Mouse (Mus musculus) heart, adult 11 months (tissue): ENCODE data around the gene Tmem201.
A peak's percentile ranks its signal among the peaks of the same experiment; 100 is the strongest.

Experiments used
- DNase-seq: peaks from one replicate; pipeline ENCODE4 v3.0.0; 2022

Gene Tmem201

GRCm38 (mm10) chr4:149744119-149744518, 6.3 kb upstream of the Tmem201 start:
- no peak for DNase-seq

- no peak for DNase-seq
Observed at GRCm38 (mm10) chr4:149742011-149742530, 4.2 kb upstream of the Tmem201 start.

- DNase-seq = peak; percentile 89
Observed at GRCm38 (mm10) chr4:149740301-149740700, 2.5 kb upstream of the Tmem201 start.

GRCm38 (mm10) chr4:149739478-149739877, 1.6 kb upstream of the Tmem201 start:
- no peak for DNase-seq

- peak; percentile 98 for DNase-seq
Observed at GRCm38 (mm10) chr4:149736581-149736980, 1.3 kb downstream of the Tmem201 start.

GRCm38 (mm10) chr4:149735624-149736250, 2.1 kb downstream of the Tmem201 start:
- no peak for DNase-seq

GRCm38 (mm10) chr4:149734730-149735475, 2.9 kb downstream of the Tmem201 start:
- DNase-seq = peak; percentile 95

GRCm38 (mm10) chr4:149734246-149734645, 3.6 kb downstream of the Tmem201 start:
- DNase-seq = no peak

GRCm38 (mm10) chr4:149733748-149734147, 4.1 kb downstream of the Tmem201 start:
- peak; percentile 98 for DNase-seq

- peak; percentile 98 for DNase-seq
Observed at GRCm38 (mm10) chr4:149732800-149733199, 5.0 kb downstream of the Tmem201 start.

- DNase-seq = no peak
Observed at GRCm38 (mm10) chr4:149732313-149732712, 5.5 kb downstream of the Tmem201 start.

GRCm38 (mm10) chr4:149730827-149731226, 7.0 kb downstream of the Tmem201 start:
- DNase-seq = no peak

- DNase-seq = peak; percentile 98
Observed at GRCm38 (mm10) chr4:149728810-149729209, 9.0 kb downstream of the Tmem201 start.

- DNase-seq = no peak
Observed at GRCm38 (mm10) chr4:149727636-149728035, 10.2 kb downstream of the Tmem201 start.

GRCm38 (mm10) chr4:149725661-149726350, 12.0 kb downstream of the Tmem201 start:
- DNase-seq = peak; percentile 97

- DNase-seq = no peak
Observed at GRCm38 (mm10) chr4:149724916-149725470, 12.9 kb downstream of the Tmem201 start.

- DNase-seq = peak; percentile 95
Observed at GRCm38 (mm10) chr4:149723855-149724731, 13.8 kb downstream of the Tmem201 start.

- no peak for DNase-seq
Observed at GRCm38 (mm10) chr4:149723021-149723390, 14.8 kb downstream of the Tmem201 start.

GRCm38 (mm10) chr4:149722104-149723020, 15.5 kb downstream of the Tmem201 start:
- DNase-seq = no peak

GRCm38 (mm10) chr4:149721163-149721562, 16.7 kb downstream of the Tmem201 start:
- DNase-seq = no peak

- no peak for DNase-seq
Observed at GRCm38 (mm10) chr4:149719686-149720085, 18.2 kb downstream of the Tmem201 start.
